Mouse (Mus musculus) cerebellum, adult 11-12 months (tissue): ENCODE measurements around the gene Mmp9.
A peak's percentile ranks its signal among the peaks of the same experiment; 100 is the strongest.

ENCODE experiments used
- DNase-seq: peaks from one replicate; pipeline ENCODE4 v3.0.0; 2022

Mmp9 gene

DNA sequence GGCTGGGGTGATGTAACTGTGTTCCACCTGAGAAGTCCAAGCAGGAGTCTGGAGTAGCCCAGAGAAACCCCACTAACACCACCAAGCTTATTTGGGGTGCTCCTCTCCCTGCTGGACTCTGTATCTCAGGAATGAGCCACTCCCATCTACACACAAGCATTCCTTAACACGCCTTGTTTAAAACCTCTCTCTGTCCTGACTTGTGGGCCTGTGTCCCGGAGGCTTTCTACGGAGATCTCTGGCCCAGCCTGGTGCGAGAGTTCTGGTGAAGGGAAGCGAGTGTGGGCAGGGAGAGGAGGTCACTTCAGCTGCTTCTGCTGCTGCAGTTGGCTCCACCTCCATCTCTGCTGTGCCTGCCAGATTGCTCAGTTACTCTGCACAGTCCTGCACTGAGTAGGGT is 15.6 kb downstream of the Mmp9 start:
- DNase-seq = no peak

DNA sequence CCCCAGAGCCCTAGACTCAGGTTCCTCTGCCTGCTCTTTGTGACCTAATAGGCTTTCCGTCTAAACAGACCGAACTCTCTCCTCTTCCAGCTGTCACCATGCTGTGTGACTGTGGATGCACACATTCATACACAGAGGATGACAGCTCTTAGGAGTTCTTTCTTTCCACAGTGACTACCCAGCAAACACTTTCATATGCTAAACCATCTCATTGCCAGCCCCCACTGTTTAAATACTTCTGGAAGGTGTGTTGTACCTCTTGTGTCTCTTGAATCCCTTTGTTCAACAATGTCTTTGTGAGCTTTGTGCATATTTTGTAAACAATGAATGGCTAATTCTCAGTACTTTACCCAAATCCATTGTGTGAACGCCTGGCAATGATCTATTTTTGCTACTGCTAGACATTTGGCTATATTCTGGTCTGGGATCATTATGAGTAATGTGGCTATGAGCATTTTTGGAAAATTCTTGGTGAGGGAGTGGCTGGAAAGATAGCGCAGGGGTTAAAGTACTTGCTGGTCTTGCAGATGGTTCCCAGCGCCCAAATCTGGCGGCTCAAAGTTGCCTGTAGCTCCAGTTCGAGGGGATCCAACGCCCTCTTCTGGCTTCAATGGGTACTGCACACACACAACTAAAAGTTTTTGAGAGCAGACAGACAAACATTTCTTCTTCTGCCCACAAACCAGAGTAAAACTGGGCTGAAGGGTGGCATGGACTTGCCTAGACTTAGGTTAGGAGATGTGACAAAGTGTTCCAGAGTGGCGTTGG is 17.2 kb downstream of the Mmp9 start:
- no peak for DNase-seq

DNA sequence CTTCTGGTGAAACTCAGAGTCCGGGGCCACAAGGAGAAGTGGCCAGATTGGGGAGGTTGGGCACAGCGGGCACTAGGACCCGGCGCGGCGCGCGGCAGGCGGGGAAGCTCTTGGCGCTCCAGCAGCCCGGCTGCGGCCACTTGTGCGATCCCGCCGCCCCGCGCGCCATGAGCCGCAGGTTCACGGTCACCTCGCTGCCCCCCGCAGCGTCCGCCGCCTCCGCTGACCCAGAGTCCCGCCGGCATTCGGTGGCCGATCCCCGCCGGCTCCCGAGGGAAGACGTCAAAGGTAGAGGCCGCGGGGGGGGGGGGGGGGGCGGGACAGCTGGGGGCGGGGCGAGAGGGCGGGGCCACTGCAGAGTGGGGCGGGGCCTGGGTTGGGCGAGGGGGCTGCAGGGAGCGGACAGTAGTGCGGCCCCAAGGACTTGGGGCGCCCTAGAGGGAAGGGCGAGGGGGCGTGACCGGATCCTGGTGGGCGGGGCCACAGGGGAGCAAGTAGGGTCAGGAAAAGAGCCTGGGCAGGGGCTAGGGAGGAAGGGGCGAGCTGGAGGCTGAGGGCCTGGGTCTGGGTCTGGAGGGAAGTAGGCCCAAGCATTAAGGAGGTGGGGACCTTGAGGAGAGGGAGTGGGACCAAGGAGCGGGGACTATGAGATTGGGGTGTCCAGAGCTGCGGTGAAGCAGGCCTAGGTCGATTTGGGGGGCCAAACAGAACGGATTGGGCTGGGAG is 20.3 kb downstream of the Mmp9 start, which contains the start of gene Slc12a5:
TSS of gene Slc12a5 (plus strand) at position 87 of the 726 bp plus-strand sequence.
- peak; percentile 81 for DNase-seq

DNA sequence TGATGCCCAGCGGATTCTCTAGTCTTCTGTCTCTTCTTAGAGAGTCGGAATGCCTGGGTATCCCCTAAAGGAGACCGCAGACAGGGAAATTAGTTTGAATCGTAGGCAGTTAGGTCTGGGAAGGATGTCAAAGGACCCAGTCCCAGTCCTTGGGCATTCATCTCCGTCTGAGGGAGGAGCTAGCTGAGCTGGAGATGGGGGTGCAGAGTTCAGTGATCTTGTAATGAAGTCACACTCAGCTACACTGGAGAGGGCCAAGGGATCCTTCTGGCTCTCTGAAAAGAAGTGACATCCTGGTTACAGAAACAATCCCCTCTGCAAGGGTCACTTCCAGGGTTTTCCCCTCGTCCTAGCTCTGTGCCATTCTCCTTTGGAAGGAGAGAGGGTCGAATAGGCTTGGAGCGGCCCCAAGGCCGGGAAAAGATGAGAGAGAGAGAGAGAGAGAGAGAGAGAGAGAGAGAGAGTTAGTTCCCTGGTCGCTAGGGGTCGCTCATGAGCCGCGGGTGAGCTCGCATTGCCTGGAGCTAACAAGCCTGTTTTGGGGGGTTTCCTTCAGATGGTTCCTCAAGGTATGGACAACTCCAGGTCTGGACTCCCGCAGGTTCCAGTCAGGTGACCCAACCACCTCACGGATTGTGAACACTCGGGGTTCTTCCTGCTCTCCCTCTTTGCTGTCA is 21.1 kb downstream of the Mmp9 start:
- peak; percentile 78 for DNase-seq

DNA sequence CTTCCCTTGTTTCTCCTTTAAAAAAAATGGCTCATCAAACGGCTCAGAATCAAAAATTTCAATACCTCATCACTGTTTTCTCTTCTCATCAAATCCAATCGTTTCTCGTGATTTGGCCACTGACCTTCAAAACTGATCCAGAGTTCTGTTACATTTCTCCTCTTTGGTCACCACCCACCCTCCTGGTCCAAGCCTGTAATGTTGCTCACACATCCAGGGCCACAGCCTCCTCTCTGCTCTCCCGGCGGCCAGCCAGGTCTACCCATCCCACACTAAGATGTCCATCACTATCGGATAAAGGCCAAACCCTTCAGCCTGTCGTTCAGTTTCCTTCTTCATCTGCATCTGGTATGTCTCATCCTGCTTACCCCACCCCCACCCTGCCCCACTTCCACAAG is 21.6 kb downstream of the Mmp9 start:
- no peak for DNase-seq

DNA sequence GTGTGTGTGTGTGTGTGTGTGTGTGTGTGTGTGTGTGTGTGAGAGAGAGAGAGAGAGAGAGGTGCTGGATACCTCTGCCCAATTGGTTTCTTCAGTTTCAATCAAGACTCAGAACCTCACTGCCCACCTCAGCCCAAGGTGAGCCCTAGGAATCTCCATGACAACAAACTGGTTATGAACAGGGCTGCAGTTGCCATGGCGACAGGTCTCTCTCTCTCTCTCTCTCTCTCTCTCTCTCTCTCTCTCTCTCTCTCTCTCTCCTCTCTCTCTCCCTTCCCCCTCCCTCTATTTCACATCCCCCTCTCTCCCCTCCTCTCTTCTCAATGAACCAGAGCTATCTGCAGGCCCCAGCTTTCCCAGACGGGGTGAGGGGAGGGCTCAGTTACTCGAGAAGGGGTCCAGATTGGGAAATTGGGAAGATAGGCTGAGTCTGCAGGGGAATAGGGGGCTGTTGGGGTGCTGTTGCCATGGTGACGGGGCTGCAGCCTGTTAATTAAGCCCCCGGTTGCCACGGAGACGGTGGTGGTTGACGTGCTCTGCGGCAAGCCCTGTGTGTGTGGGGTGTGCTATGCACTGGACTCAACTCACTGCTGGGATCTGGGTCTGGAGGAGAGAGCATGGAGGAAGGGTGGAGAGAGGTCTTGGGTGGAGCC is 23.8 kb downstream of the Mmp9 start:
- DNase-seq = no peak

DNA sequence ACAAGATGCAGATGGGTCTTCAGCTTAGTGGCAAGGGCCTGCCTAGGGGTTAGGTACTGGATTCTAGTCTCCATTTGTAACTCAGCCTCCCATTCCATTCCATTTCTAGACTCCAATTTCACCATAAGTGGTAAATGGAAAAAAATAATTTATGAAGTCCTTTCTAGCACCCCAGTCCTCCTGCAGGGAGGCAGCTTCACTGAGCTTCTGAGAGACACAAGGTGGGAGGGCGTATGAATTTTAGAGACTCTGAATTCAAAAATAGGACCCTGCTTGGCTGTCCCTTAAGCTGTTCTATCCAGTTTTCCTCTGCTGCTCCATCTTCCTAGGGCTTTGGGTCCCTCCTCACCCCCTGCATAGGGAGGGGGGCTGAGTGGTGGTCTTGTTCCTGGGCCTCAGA is 24.4 kb downstream of the Mmp9 start:
- DNase-seq = no peak

GRCm38 (mm10) chr2:164966381-164966780 is 25.8 kb downstream of the Mmp9 start:
- DNase-seq = no peak

DNA sequence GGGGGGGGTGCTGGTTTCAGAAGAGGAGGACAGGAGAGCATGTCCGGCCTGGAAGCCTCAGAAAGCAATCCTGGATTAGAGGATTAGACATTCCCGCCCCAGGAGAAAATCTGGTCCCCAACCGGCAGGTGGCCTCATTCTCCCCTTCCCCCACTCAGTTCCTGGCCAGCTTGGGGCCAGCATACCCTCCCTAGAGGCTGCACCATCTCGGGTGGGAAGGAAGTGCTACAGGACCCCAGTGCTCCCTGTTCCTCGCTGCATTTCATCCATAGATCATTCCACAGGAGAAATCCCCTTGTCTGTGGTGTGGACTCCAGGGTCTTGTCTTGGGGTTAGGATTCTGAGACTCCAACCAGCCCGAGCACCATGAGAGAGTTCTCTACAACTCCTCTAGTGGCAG is 26.6 kb downstream of the Mmp9 start:
- peak; percentile 70 for DNase-seq

GRCm38 (mm10) chr2:164967761-164968440 is 27.3 kb downstream of the Mmp9 start:
- peak; percentile 89 for DNase-seq

- DNase-seq = no peak
Observed at GRCm38 (mm10) chr2:164968451-164968851, 27.9 kb downstream of the Mmp9 start.

GRCm38 (mm10) chr2:164969348-164969781 is 28.8 kb downstream of the Mmp9 start:
- peak; percentile 75 for DNase-seq

DNA sequence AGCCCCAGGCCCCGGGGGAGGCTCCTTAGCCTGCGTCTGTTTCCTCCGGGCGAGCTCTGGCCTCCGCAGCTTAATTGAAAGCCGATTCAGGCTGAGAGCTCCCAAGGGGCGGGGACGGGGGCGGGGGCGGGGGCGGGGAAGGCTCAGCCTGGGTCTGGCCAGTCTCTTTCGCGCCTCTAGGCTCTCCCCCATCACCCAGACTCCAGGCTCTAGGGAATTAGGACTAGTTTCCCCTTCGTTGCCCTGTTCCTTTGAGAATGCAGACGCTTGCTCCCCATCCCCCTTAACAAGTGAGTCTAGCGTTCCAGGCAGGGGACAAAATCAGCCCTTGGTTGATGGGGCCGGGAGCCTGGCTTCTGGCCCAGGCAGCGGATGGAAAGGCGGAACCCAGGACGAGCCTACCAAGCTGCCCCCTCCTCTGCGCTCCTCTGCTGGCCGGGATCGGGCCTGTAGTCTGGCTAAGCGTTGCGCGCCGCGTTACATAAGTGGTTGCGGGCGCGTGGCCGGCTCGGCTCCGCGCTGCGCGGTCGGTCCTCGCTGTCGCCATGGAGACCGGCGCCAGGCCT is 30.1 kb downstream of the Mmp9 start:
- DNase-seq = peak; percentile 90

- peak; percentile 64 for DNase-seq
Observed at GRCm38 (mm10) chr2:164972646-164973045, 32.1 kb downstream of the Mmp9 start.

GRCm38 (mm10) chr2:164975611-164976010 is 35.0 kb downstream of the Mmp9 start:
- DNase-seq = no peak

- DNase-seq = no peak
Observed at GRCm38 (mm10) chr2:164979749-164980148, 39.2 kb downstream of the Mmp9 start.

GRCm38 (mm10) chr2:164985962-164986361 is 45.4 kb downstream of the Mmp9 start:
- DNase-seq = peak; percentile 57

DNA sequence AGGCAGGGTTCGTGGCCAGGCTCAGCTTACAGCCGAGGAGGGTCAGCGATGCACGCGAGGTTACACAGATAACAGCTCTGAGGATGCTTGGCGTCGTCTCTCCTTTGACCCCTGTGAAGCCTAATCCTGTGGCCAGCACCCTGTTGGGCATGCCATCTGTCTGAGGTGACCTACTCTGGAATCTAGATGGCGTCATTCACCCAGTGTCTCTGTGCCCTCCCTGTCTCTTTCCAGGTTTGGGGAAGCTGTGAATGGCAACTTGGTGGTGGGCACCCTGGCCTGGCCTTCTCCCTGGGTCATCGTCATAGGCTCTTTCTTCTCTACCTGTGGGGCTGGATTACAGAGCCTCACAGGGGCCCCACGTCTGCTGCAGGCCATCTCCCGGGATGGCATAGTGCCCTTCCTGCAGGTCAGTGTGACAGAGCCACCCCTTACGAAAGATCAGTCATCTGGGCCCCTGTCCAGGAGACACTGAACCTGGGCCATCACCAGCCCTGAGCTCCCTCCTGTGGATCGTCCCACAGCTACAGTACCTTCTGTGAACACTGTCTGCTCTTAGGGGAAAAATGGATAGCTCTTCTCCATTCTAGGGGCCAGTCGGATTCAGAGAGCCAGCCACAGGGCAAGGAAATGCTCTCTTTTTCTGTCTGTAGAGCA is 45.9 kb downstream of the Mmp9 start:
- peak; percentile 84 for DNase-seq

- peak; percentile 26 for DNase-seq
Observed at GRCm38 (mm10) chr2:164988777-164989176, 48.2 kb downstream of the Mmp9 start.

- DNase-seq = peak; percentile 20
Observed at GRCm38 (mm10) chr2:164991111-164991510, 50.5 kb downstream of the Mmp9 start.

GRCm38 (mm10) chr2:164991808-164992207 is 51.2 kb downstream of the Mmp9 start:
- DNase-seq = peak; percentile 24

DNA sequence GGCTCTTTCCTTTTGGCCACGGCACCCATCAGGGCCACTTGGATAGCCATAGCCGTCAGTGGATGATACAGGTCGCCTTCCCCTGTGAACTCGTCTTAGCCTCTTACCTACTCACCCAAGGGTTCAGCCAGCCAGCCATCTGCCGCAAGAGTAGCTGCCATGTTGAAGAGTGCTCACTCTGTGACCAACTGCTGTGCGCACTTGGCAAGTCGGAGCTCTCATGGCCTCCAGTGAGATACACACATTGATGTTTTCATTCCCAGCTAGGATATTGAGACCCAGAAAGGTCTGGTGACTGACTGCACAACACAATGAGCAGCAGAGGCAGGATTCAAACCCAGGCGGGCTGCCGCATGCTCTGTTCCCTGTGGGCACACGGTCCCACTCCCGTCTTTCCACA is 53.6 kb downstream of the Mmp9 start:
- peak; percentile 72 for DNase-seq
